Mouse (Mus musculus) ZHBTc4 (cell line): ENCODE data around the gene Nit2.

Experiments used
- DNase-seq: peaks from one replicate; pipeline ENCODE4 v3.0.0-alpha.2; 2011; ENCODE audit warnings: low read depth, low spot score

Gene Nit2

DNA sequence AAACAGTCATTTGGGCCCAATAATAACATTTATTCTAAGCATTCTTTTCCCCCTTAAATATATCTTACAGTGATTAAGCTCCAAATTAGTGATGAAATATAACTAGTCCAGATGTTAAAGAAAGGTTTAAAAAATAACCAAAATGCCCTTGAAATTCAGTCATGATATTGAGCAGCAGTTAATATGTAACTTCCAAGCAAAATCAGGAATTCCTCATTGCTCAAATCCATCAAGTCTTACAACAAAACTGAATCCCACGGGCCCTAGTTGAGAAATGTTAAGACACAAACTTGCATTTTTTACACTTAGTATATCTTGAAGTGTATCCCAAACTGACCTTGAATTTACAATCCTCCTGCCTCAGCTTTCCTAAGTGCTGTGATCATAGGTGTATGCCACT lies 3.4 kb downstream of the Nit2 start:
- DNase-seq, result no peak

DNA sequence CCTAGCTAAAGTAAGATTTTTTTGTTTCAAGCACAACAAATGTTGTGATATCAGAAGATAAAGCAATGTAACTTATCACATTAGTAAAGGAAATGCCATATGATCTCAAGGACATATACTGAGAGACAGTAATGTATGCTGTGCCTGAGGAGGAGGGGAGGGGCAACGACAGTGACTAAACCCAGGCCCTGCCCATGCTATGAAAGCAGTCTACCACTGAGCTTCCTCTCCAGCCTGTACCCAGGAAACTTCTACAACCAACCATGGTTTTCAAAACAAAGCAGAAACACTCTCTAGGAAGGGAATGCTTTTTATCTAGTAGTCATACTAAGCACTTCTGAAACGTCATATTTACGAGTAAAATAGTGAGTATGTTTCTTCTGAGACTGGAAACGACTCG lies 4.3 kb downstream of the Nit2 start:
- DNase-seq, result no peak

DNA sequence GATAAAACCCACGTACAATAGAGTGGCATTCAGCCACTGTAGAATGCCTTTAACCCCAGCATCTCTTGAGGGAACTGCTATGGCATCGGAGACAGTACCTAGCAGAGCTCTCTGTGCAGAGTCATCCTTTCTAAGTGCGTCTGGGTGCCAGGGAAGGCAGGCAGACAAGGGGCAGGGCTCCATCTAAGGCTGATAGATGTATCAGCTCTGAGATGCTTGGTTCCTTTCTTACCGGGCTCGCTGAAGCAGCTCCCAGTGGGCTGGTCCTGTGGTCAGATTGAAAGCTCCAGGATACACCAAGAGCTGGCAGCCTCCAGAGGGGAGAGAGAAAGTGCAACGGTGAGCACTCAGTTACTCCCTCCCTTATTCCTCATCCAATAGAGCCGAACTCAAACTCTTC lies 7.3 kb downstream of the Nit2 start:
- DNase-seq, result no peak

DNA sequence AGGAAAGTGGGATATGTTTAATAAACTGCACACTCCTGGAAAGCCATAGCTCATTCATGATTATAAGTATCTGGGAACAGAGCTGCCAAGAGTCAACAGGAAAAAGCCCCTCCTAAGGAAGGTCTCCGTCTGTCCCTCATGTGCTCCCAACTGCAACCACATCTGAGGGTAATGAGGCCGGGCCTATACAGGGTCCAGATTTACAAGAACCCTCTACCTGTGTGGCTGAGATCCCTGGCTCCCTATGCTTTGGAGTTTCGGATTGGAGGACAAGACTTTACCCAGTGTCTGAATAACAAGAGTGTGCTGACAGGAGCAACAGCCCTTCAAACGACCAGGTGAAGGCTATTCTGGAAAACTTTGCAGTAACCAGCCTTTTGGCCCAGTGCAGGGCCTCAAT lies 9.4 kb downstream of the Nit2 start:
- no peak for DNase-seq

DNA sequence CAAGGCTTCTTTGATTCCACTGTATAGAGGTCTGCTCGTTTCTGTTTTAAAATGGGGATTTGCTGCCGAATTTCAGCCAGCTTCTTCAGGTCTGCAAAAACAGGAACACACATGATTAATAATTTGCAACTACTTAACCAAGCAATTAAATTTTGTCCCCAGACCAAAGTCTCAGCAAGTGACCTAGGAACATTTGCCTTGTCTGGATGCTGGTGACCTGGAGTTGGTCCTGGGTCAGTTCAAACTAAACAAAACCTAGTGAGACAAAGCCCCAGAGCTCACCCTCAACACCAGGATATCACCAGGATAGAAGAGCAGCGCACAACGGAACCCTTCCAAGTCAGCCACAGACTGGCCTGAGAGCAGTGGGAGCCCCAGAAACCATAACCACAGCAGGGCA lies 10.1 kb downstream of the Nit2 start:
- no peak for DNase-seq

GRCm38 (mm10) chr16:57155899-57156298 lies 11.2 kb downstream of the Nit2 start:
- no peak for DNase-seq

- DNase-seq, result no peak
Measured at GRCm38 (mm10) chr16:57151437-57151836, 15.7 kb downstream of the Nit2 start.

- DNase-seq, result no peak
Measured at GRCm38 (mm10) chr16:57144741-57145140, 22.4 kb downstream of the Nit2 start.

DNA sequence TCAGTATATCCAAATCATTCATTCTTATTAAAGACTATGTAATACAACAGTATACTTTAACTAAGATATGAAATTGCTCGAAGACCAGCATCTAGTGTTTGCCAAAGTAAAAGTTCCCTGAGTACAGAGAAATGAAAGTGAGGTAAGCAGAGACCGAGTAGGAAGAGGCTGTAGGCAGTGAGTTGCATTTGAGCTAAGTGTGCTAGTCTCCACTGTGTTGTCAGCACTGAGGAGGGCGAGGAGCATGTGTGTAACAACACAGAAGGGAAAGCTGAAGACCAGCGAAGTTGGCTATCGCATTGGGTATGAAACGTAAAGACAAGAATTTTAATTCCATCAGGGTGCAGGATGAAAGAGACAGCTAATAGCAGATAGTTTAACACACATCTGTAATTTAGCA lies 33.5 kb downstream of the Nit2 start:
- DNase-seq, result no peak

DNA sequence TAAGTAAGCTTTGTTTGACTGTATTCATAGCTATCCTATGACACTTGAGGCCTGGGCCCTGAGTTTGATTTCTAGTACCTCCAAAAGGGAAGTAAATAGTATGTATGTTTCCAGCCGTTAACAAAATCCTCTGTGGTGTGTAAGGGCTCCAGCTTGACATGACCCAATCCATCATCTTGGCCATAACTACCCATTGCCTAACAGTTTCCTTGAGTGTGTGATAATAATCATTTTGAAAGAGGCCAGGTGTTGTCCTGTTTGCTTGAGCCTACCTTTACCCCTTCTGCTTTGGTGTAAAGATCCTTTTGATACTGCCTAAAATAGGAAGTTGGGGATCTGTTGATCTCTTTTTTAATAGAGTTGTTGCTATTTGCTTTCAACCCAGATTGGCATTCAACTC lies 34.8 kb downstream of the Nit2 start:
- DNase-seq, result no peak

DNA sequence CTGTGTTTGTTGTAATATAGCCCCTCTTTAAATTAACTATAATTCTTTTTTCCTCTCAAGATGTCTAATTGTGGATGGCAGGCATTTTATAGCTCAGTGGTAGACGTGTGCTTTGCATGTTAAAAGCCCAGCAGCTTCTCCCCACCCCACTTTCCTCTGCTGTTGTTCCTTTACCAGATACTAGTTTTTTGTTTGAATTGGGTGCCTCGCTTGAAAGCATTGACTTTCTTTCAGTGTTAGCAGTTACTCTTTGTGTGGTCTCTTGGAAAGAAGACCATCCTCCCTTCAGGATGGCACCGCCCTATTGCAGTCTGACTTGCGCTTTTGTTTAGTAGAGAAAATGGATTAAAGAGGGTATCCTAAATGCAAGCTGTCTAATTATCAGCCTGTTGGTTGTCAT lies 35.6 kb downstream of the Nit2 start:
- peak; percentile 68 for DNase-seq

GRCm38 (mm10) chr16:57130752-57131400 lies 36.3 kb downstream of the Nit2 start:
- no peak for DNase-seq

- DNase-seq, result no peak
Measured at GRCm38 (mm10) chr16:57127825-57128224, 39.3 kb downstream of the Nit2 start.

DNA sequence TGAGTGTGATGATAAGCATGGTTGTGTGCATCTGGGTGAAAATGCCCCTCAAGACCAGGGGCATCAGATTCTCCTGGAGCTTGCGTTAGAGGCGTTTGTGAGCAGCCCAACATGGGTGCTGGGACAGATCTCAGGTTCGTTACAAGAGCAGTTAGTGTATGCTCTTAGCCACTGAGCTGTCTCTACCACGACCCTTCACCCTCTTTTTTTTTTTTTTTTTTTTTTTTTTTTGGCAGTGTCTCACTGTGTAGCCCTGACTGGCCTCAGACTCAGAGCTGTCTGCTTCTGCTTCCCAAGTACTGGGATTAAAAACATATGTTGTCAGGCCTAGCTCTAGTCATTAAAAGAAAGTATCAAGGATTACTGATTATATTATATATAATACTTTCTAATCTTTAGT lies 40.9 kb downstream of the Nit2 start:
- no peak for DNase-seq

GRCm38 (mm10) chr16:57122682-57123445 lies 44.3 kb downstream of the Nit2 start:
- DNase-seq, result no peak

DNA sequence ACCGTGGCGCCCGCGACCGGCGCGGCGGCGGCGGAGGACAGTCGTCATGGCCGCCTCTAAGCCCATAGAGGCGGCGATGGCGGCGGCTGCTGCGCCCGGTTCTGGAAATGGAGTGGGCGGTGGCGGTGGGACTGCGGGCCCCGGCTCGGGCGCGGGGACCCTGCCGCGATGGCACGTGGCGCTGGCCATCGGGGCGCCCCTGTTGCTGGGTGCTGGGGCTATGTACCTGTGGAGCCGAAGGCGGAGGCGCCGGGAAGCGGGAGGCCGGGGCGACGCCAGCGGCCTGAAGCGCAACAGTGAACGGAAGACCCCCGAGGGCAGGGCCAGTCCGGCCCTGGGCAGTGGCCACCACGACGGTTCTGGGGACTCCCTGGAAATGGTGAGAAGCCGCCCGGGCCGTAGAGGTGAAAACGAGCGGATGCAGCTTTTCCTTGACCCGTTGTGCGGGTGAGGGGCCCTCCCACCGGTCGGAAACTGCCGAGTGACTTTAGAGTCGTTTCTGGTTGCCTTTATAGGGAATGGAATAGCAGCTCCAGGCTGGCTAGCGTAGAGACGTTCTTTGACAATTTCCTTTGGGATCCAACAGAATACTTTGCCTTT lies 45.2 kb downstream of the Nit2 start:
- DNase-seq, result peak; percentile 54

DNA sequence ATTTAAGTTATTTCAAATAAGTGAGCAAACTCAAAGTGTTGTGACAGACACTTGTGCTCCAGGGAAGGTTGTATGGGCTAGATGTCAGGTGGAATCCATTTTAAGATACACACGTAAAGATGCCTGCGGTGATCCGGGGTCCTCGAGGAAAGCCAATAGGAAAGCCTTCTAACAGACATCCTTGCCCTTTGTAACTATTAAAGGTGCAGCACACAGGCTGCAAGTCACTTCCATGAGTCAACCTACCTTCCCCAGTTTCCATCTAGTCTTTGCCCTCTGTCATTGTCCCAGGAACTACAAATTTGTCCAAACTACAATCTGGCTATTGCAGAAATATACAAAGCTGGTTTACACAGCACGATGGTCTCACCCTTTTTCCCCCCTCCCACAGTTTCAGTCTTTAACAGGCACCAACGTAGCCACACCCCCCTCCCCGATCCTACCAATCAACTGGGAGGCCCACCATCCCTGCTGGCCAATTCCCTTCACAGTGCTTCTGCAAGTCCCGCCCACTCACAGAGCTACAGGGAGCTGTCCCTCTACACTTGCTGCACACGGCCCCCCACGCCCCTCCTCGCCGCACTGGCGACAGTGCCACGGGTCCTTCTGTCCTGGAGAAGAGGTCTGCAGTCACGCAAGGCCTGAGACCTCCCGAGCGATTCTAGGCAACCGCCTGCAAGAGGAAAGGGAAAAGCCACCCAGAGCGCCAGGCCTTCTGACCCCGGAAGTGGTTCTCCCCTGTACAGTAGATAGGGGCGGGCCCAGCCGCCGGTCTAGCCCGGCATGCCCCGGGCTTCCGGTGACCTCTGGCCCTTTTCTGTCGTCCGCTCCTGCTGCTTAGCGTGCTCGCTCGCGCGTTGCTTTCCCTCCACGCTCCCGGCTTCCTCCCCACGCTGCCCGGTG lies 46.0 kb downstream of the Nit2 start, which contains the start of gene Tomm70a:
Gene Tomm70a (plus strand): TSS at position 791 of the 903 bp plus-strand sequence.
- DNase-seq, result peak; percentile 98

GRCm38 (mm10) chr16:57117562-57117961 lies 49.6 kb downstream of the Nit2 start:
- no peak for DNase-seq

GRCm38 (mm10) chr16:57116066-57116465 lies 51.1 kb downstream of the Nit2 start:
- DNase-seq, result peak; percentile 25
